29 mouse cellular contexts compared by ENCODE assay signal in the genomic region with DNA sequence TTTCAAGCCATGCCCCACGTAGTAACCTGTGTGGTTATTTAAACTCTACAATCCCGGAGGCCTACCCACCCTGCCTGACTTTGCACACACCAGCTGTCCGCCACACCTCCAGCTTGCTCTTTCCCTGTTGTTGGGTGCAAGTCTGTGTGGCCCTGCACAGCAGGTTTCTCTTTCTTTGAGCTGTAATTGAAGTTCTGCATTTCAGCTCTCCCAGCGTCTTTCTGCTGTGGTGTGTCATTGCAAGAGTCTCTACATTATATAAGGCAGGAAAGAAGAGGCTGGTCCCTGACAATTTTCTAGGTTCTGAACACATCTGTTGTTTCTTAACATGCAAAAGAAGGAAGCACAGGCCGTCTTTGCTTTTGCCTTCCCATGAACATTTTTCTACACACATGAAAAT. TPM values are rescaled to one million over a fixed set of nuclear protein-coding genes. Genes with fewer than 3 reads are reported as not detected.
"Had no signal": no experiment of that assay in that cellular context is flagged by ENCODE, and none has a peak within 500 bp of the region (broad histone marks: within the 10 kb centered on the region; RNA-seq: fewer than 3 reads in every experiment).

No protein-coding gene starts in this region.

- H3K27me3 ChIP-seq: limb, embryonic 12.5 days; limb, embryonic 15.5 days; liver, embryonic 12.5 days; liver, embryonic 15.5 days; midbrain, embryonic 12.5 days; midbrain, embryonic 15.5 days; neural tube, embryonic 12.5 days; neural tube, embryonic 15.5 days had no signal

- H3K9ac ChIP-seq: limb, embryonic 12.5 days; limb, embryonic 15.5 days; liver, embryonic 12.5 days; liver, embryonic 15.5 days; midbrain, embryonic 12.5 days; midbrain, embryonic 15.5 days; neural tube, embryonic 12.5 days; neural tube, embryonic 15.5 days had no signal

- ATAC-seq: liver, embryonic 12.5 days; midbrain, embryonic 15.5 days had no signal

- DNase-seq: kidney, adult 9 months; kidney, postnatal 14 days; kidney, postnatal 4 days; layer of hippocampus, postnatal 36 days; lung, adult 2 months; lung, postnatal 14 days; lung, postnatal 4 days; right cerebral cortex, adult 18-20 months; right cerebral cortex, postnatal 14 days; right cerebral cortex, postnatal 4 days; thymus, adult 2 months; thymus, postnatal 25 days had no signal

- H3K4me2 ChIP-seq: limb, embryonic 12.5 days; limb, embryonic 15.5 days; liver, embryonic 12.5 days; liver, embryonic 15.5 days; midbrain, embryonic 12.5 days; midbrain, embryonic 15.5 days; neural tube, embryonic 12.5 days; neural tube, embryonic 15.5 days had no signal

- H3K27ac ChIP-seq: left cerebral cortex, adult 2 months; limb, embryonic 12.5 days; limb, embryonic 15.5 days; liver, embryonic 12.5 days; liver, embryonic 15.5 days; midbrain, embryonic 12.5 days; midbrain, embryonic 15.5 days; neural tube, embryonic 12.5 days; neural tube, embryonic 15.5 days; stomach, postnatal 0 days had no signal

- H3K4me3 ChIP-seq: left cerebral cortex, adult 2 months; limb, embryonic 12.5 days; limb, embryonic 15.5 days; liver, embryonic 12.5 days; liver, embryonic 15.5 days; midbrain, embryonic 12.5 days; midbrain, embryonic 15.5 days; neural tube, embryonic 12.5 days; neural tube, embryonic 15.5 days had no signal

- H3K36me3 ChIP-seq: limb, embryonic 12.5 days; limb, embryonic 15.5 days; liver, embryonic 12.5 days; liver, embryonic 15.5 days; midbrain, embryonic 12.5 days; midbrain, embryonic 15.5 days; neural tube, embryonic 12.5 days; neural tube, embryonic 15.5 days had no signal

- H3K4me1 ChIP-seq: limb, embryonic 12.5 days; limb, embryonic 15.5 days; liver, embryonic 12.5 days; liver, embryonic 15.5 days; midbrain, embryonic 12.5 days; midbrain, embryonic 15.5 days; neural tube, embryonic 12.5 days; neural tube, embryonic 15.5 days had no signal

- H3K9me3 ChIP-seq: limb, embryonic 12.5 days; limb, embryonic 15.5 days; liver, embryonic 12.5 days; liver, embryonic 15.5 days; midbrain, embryonic 12.5 days; midbrain, embryonic 15.5 days; neural tube, embryonic 12.5 days; neural tube, embryonic 15.5 days had no signal

RNA-seq across cellular contexts. Expression of a gene that starts 9.7 kb away (rescaled TPM):
- total RNA-seq: layer of hippocampus, adult 8-10 months; layer of hippocampus, postnatal 10 days; layer of hippocampus, postnatal 36 days; left cerebral cortex, adult 2 months; left cerebral cortex, postnatal 10 days; left cerebral cortex, postnatal 36 days had no signal
- polyA plus RNA-seq: kidney, embryonic 16.5 days; limb, embryonic 12.5 days; limb, embryonic 15.5 days; liver, embryonic 12.5 days; liver, embryonic 15.5 days; lung, embryonic 16.5 days; midbrain, embryonic 12.5 days; midbrain, embryonic 15.5 days; neural tube, embryonic 12.5 days; neural tube, embryonic 15.5 days; stomach, embryonic 14.5 days; stomach, postnatal 0 days; thymus, adult 2 months had no signal
